Mouse (Mus musculus) ES-E14 (cell line): Measurements from ENCODE around the gene Ctns. TPM values are rescaled to one million over a fixed set of nuclear protein-coding genes. Genes with fewer than 3 reads are reported as not detected.

Source experiments
- DNase-seq: peaks from one replicate; pipeline ENCODE4 v3.0.0-alpha.2; 2013; ENCODE audit warnings: low read depth, low spot score
- H3K27ac ChIP-seq: 2 replicates; pipeline ENCODE4 v1.5.1; 2012; ENCODE audit warnings: low read depth, mild to moderate bottlenecking, low read length, moderate library complexity, mixed read lengths; ENCODE audit not compliant: poor library complexity, insufficient read depth, severe bottlenecking
- H3K36me3 ChIP-seq: 2 replicates; pipeline ENCODE4 v1.6.1; 2012; ENCODE audit warnings: mild to moderate bottlenecking, low read length, moderate library complexity, mixed read lengths; ENCODE audit not compliant: control insufficient read depth, poor library complexity, insufficient read depth, severe bottlenecking
- H3K4me1 ChIP-seq, 2 experiments: fragments of 150-350 bp in 1 of 2; sonication (generic) in 1 of 2; 2 replicates each; pipeline ENCODE4 v1.6.1; 2012; ENCODE audit warnings: low read length in 2 of 2, mild to moderate bottlenecking in 1 of 2, mixed read lengths in 1 of 2; ENCODE audit not compliant: control insufficient read depth in 2 of 2, insufficient read depth in 2 of 2, poor library complexity in 1 of 2
- H3K4me3 ChIP-seq, 2 experiments: fragments of 150-350 bp in 1 of 2; sonication (generic) in 1 of 2; 2 replicates each; pipeline ENCODE4 v1.5.1; 2012; ENCODE audit warnings: low read length in 2 of 2, low read depth in 1 of 2, mild to moderate bottlenecking in 1 of 2, mixed read lengths in 1 of 2; ENCODE audit not compliant: insufficient read depth in 1 of 2, poor library complexity in 1 of 2, severe bottlenecking in 1 of 2
- H3K9ac ChIP-seq: 2 replicates; pipeline ENCODE4 v1.6.1; 2012; ENCODE audit warnings: low read depth, mild to moderate bottlenecking, low read length, mixed read lengths; ENCODE audit not compliant: poor library complexity, insufficient read depth, severe bottlenecking
- H3K9me3 ChIP-seq: fragments of 150-350 bp; sonication (generic); 2 replicates; pipeline ENCODE4 v1.6.1; 2012; ENCODE audit warnings: low read depth, mild to moderate bottlenecking, low read length; ENCODE audit not compliant: control insufficient read depth, insufficient read depth
- CHD2 ChIP-seq: IDR thresholded peaks from 2 replicates; pipeline ENCODE4 v1.6.1; 2014; ENCODE audit warnings: mild to moderate bottlenecking, low read depth, low read length, inconsistent platforms
- HCFC1 ChIP-seq: IDR thresholded peaks from 2 replicates; pipeline ENCODE4 v1.6.1; 2012; ENCODE audit warnings: low read length, inconsistent platforms, borderline replicate concordance; ENCODE audit not compliant: insufficient read depth
- MAFK ChIP-seq: IDR thresholded peaks from 2 replicates; pipeline ENCODE4 v1.6.1; 2014; ENCODE audit warnings: mild to moderate bottlenecking, low read depth, low read length, inconsistent platforms; ENCODE audit not compliant: insufficient read depth
- ZC3H11A ChIP-seq: IDR thresholded peaks from 2 replicates; pipeline ENCODE4 v1.6.1; 2012; ENCODE audit warnings: low read depth, mild to moderate bottlenecking, inconsistent platforms, low read length, borderline replicate concordance
- ZNF384 ChIP-seq: IDR thresholded peaks from 2 replicates; pipeline ENCODE4 v1.6.1; 2012; ENCODE audit warnings: low read depth, low read length, inconsistent platforms
- in situ Hi-C, 2 experiments: fragments of 600-800 bp; cut with MboI; formaldehyde crosslinking; loops; one replicate each; pipeline ENCODE4 v1.15.1; 2025; ENCODE audit warnings: low sequenced_read_pairs in 2 of 2, inconsistent platforms in 1 of 2; ENCODE audit not compliant: unreplicated experiment in 2 of 2
- total RNA-seq: library from RNA; depleted of rRNA; stranded (reverse); fragments of 300-350 nt; gene quantifications from 2 replicates; pipeline ENCODE4 v1.2.3, GENCODE M21; 2012; rRNA removed

The Ctns gene
- total RNA-seq, 1 experiment = 15.8 TPM

GRCm38 (mm10) chr11:73136587-73136986 lies 62.3 kb downstream of the Ctns start:
- Histone ChIP-seq H3K9ac (peak overlapping the region; percentile 98; the same call in 1 of the 2 replicates), H3K27ac (no peak overlapping the region), H3K4me3 (peak overlapping the region; percentile 78 to 97), H3K9me3 (no peaks in the 10 kb centered on the region), H3K4me1 (peaks cover 1 to 19% of the 10 kb centered on the region in 2 experiments; a peak in 2 of 4 replicates), H3K36me3 (peaks cover 17% of the 10 kb centered on the region)
- TF ChIP-seq MAFK = no peak
- TF ChIP-seq CHD2 = no peak
- TF ChIP-seq ZNF384 = no peak
- no peak for TF ChIP-seq HCFC1
- no peak for TF ChIP-seq ZC3H11A
- in situ Hi-C loops = no loop called here
- DNase-seq = no peak

- no peak overlapping the region; the same call in 1 of the 2 replicates for H3K9ac ChIP-seq
- peaks cover 1 to 19% of the 10 kb centered on the region in 2 experiments; a peak in 2 of 4 replicates for H3K4me1 ChIP-seq
- no peak overlapping the region for H3K4me3 ChIP-seq
- TF ChIP-seq ZC3H11A = no peak
- no peak for TF ChIP-seq ZNF384
- H3K27ac ChIP-seq = no peak overlapping the region
- no peaks in the 10 kb centered on the region for H3K9me3 ChIP-seq
- no peak for DNase-seq
- peaks cover 21% of the 10 kb centered on the region for H3K36me3 ChIP-seq
- in situ Hi-C loops = no loop called here
Measured at GRCm38 (mm10) chr11:73134222-73134621, 64.6 kb downstream of the Ctns start.

Other genes starting within 250 kb of the Ctns start
- gene Atp2a3, start 237.9 kb downstream of the Ctns start, total RNA-seq = 10.7 and 17.4 TPM in 2 replicates
- gene P2rx1, start 199.9 kb downstream of the Ctns start, total RNA-seq = 0.36 and 0.69 TPM in 2 replicates
- 4.3 and 4.5 TPM in 2 replicates for gene Camkk1, start 180.0 kb downstream of the Ctns start, total RNA-seq
- 9.6 and 10.4 TPM in 2 replicates for gene Ncbp3, start 151.3 kb downstream of the Ctns start, total RNA-seq
- gene Itgae, start 108.5 kb downstream of the Ctns start, total RNA-seq = 0.45 and 0.85 TPM in 2 replicates
- gene Haspin, start 60.7 kb downstream of the Ctns start, total RNA-seq = 19.7 and 25.5 TPM in 2 replicates
- 1.7 and 1.9 TPM in 2 replicates for gene P2rx5, start 38.6 kb downstream of the Ctns start, total RNA-seq
- 80.7 and 95.4 TPM in 2 replicates for gene Emc6, start 22.0 kb downstream of the Ctns start, total RNA-seq
- gene Tax1bp3, start 22.0 kb downstream of the Ctns start, total RNA-seq = 18.4 and 55.0 TPM in 2 replicates
- gene Shpk, start 418 bp upstream of the Ctns start, total RNA-seq = 1.3 and 2.3 TPM in 2 replicates
- 0.16 and 0.22 TPM in 2 replicates for gene Trpv1, start 35.2 kb upstream of the Ctns start, total RNA-seq
- gene Trpv3, start 68.3 kb upstream of the Ctns start, total RNA-seq = 0.16 and 0.54 TPM in 2 replicates
- 2.2 and 4.1 TPM in 2 replicates for gene Aspa, start 130.6 kb upstream of the Ctns start, total RNA-seq
- gene Gm49340, start 130.7 kb upstream of the Ctns start, total RNA-seq = 0.13 TPM in 1 of 2 replicates, not detected in the other
- 0.74 and 3.3 TPM in 2 replicates for gene Spata22, start 130.7 kb upstream of the Ctns start, total RNA-seq
- gene Olfr20, start 151.7 kb upstream of the Ctns start, total RNA-seq = 0.31 TPM in 1 of 2 replicates, not detected in the other
- gene Olfr376, start 172.2 kb upstream of the Ctns start, total RNA-seq = 1.1 and 1.6 TPM in 2 replicates
- not detected in 2 replicates for gene Olfr1, start 200.6 kb upstream of the Ctns start, total RNA-seq
- not detected in 2 replicates for gene Olfr378, start 229.4 kb upstream of the Ctns start, total RNA-seq